Mouse (Mus musculus): ENCODE results near the gene Olfr1301.

Gene Olfr1301

GRCm38 (mm10) chr2:111750706-111751105 lies at the start of gene Olfr1301:
Olfr1301 (plus strand) TSS chr2:111751006.
- DNase-seq (ENCODE audit: low spot score in 2 of 2), result no peak

- DNase-seq (ENCODE audit: low spot score in 2 of 2), result no peak
Observed at GRCm38 (mm10) chr2:111726739-111727138, 24.1 kb upstream of the Olfr1301 start.

- no peak for DNase-seq (ENCODE audit: low spot score in 2 of 2)
Observed at GRCm38 (mm10) chr2:111777129-111777528, 26.3 kb downstream of the Olfr1301 start, which contains the start of gene Olfr1302. Olfr1302 (plus strand) TSS chr2:111777429.
